Mouse (Mus musculus) liver, embryonic 14 days (tissue): Measurements from ENCODE around the gene Fgd2. TPM values are rescaled to one million over a fixed set of nuclear protein-coding genes. Genes with fewer than 3 reads are reported as not detected.

Source experiments
- polyA plus RNA-seq: library from polyadenylated mRNA; depleted of rRNA; stranded (reverse); fragments of >200 nt; gene quantifications from 2 replicates; pipeline ENCODE4 v1.2.3, GENCODE M21; 2012; rRNA removed

Gene Fgd2
- 6.7 and 8.7 TPM in 2 replicates for polyA plus RNA-seq

GRCm38 (mm10) chr17:29360761-29361221 lies at the start of gene Fgd2:
TSS of gene Fgd2 (plus strand) at chr17:29360914.

GRCm38 (mm10) chr17:29317380-29317779 lies 43.3 kb upstream of the Fgd2 start, which contains the start of gene Pi16:
TSS of gene Pi16 (plus strand) at chr17:29317680.

GRCm38 (mm10) chr17:29347645-29348256 lies 13.0 kb upstream of the Fgd2 start, which contains the start of gene Mtch1:
TSS of gene Mtch1 (minus strand) at chr17:29347934.

Other genes with a start within 250 kb of the Fgd2 start
- gene Rab44, start 246.8 kb upstream of the Fgd2 start, polyA plus RNA-seq = 13.2 and 16.3 TPM in 2 replicates
- 0.09 and 0.12 TPM in 2 replicates for gene Cpne5, start 122.7 kb upstream of the Fgd2 start, polyA plus RNA-seq
- gene Ppil1, start 96.7 kb upstream of the Fgd2 start, polyA plus RNA-seq = 47.6 and 52.1 TPM in 2 replicates
- 23.4 and 29.6 TPM in 2 replicates for gene BC004004, start 92.1 kb upstream of the Fgd2 start, polyA plus RNA-seq
- gene Pi16, start 43.2 kb upstream of the Fgd2 start, polyA plus RNA-seq = 0.72 and 0.88 TPM in 2 replicates
- gene Mtch1, start 13.0 kb upstream of the Fgd2 start, polyA plus RNA-seq = 60.8 and 65.9 TPM in 2 replicates
- 49.9 and 62.4 TPM in 2 replicates for gene Pim1, start 129.8 kb downstream of the Fgd2 start, polyA plus RNA-seq
- gene Gm17657, start 188.7 kb downstream of the Fgd2 start, polyA plus RNA-seq = not detected in 2 replicates
- 3.1 and 3.6 TPM in 2 replicates for gene Tbc1d22b, start 188.9 kb downstream of the Fgd2 start, polyA plus RNA-seq
- gene Tmem217, start 191.5 kb downstream of the Fgd2 start, polyA plus RNA-seq = 0.05 TPM in 1 of 2 replicates, not detected in the other